Mouse (Mus musculus) neural tube, embryonic 15.5 days (tissue): Measurements from ENCODE around the gene Pamr1. TPM values are rescaled to one million over a fixed set of nuclear protein-coding genes. Genes with fewer than 3 reads are reported as not detected.

Source experiments
- ATAC-seq: fragments of 200-750 bp; cut with Nextera tagmentation; 2 replicates; pipeline ENCODE4 v1.8.0; 2017; ENCODE audit warnings: mild to moderate bottlenecking, moderate TSS enrichment, moderate library complexity; ENCODE audit not compliant: low FRiP score
- H3K27ac ChIP-seq: fragments of 300-500 bp; sonication (generic); replicated peaks from 2 replicates; pipeline ENCODE4 v1.5.1; 2015; ENCODE audit warnings: mild to moderate bottlenecking, inconsistent platforms
- H3K27me3 ChIP-seq: fragments of 300-500 bp; sonication (generic); replicated peaks from 2 replicates; pipeline ENCODE4 v1.6.1; 2015; ENCODE audit warnings: inconsistent platforms
- H3K36me3 ChIP-seq: fragments of 300-500 bp; sonication (generic); 2 replicates; pipeline ENCODE4 v1.6.1; 2015; ENCODE audit warnings: inconsistent platforms
- H3K4me1 ChIP-seq: fragments of 300-500 bp; sonication (generic); 2 replicates; pipeline ENCODE4 v1.6.1; 2015; ENCODE audit warnings: inconsistent platforms
- H3K4me2 ChIP-seq: fragments of 300-500 bp; sonication (generic); 2 replicates; pipeline ENCODE4 v1.6.1; 2015; ENCODE audit warnings: inconsistent platforms, mild to moderate bottlenecking, moderate library complexity
- H3K4me3 ChIP-seq: fragments of 300-500 bp; sonication (generic); replicated peaks from 2 replicates; pipeline ENCODE4 v1.5.1; 2015; ENCODE audit warnings: mild to moderate bottlenecking, inconsistent platforms
- H3K9ac ChIP-seq: fragments of 300-500 bp; sonication (generic); replicated peaks from 2 replicates; pipeline ENCODE4 v1.6.1; 2015; ENCODE audit warnings: mild to moderate bottlenecking, inconsistent platforms
- H3K9me3 ChIP-seq: fragments of 300-500 bp; sonication (generic); replicated peaks from 2 replicates; pipeline ENCODE4 v1.6.1; 2016; ENCODE audit warnings: inconsistent platforms
- WGBS: fragments of 180-500 bp; shearing (Covaris S2); methylation state at CpG from one replicate; pipeline ENCODE4 v1.1.7; 2015; ENCODE audit warnings: mixed read lengths; 5-methylcytosine and 5-hydroxymethylcytosine counted together
- polyA plus RNA-seq: library from polyadenylated mRNA; unstranded; fragments of >200 nt; fragmentation: Nextera tagmentation; extraction: Ambion mirVana; gene quantifications from 2 replicates; pipeline ENCODE4 v1.2.1, GENCODE M21; 2015

Gene Pamr1
- polyA plus RNA-seq, 1 experiment from 2014 or later: 13.9 TPM

DNA sequence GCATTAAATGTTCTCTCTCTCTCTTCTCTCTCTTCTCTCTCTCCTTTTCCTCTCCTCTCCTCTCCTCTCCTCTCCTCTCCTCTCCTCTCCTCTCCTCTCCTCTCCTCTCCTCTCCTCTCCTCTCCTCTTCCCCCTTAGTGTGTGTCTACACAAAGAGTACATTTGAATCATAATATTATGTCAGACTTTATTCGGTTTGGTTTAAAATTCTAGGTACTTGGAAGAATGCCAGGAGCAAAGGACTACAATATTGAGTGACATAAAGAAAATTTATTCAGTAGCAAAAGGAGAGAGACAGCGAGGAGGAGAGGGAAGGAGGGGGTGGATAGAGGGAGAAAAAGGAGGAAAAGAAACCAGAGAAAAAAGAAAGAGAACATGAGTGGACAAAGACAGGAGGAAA is 88.9 kb downstream of the Pamr1 start:
- no peak overlapping the region for H3K9ac ChIP-seq
- H3K36me3 ChIP-seq: no peaks in the 10 kb centered on the region
- ATAC-seq: no peak
- H3K4me1 ChIP-seq: peaks cover 10% of the 10 kb centered on the region; the same call in 1 of the 2 replicates
- H3K4me2 ChIP-seq: no peak overlapping the region
- WGBS: 45% methylated on average over 2 of the region's 2 CpGs
- H3K27ac ChIP-seq: no peak overlapping the region
- no peaks in the 10 kb centered on the region for H3K9me3 ChIP-seq
- H3K4me3 ChIP-seq: no peak overlapping the region
- H3K27me3 ChIP-seq: no peaks in the 10 kb centered on the region

DNA sequence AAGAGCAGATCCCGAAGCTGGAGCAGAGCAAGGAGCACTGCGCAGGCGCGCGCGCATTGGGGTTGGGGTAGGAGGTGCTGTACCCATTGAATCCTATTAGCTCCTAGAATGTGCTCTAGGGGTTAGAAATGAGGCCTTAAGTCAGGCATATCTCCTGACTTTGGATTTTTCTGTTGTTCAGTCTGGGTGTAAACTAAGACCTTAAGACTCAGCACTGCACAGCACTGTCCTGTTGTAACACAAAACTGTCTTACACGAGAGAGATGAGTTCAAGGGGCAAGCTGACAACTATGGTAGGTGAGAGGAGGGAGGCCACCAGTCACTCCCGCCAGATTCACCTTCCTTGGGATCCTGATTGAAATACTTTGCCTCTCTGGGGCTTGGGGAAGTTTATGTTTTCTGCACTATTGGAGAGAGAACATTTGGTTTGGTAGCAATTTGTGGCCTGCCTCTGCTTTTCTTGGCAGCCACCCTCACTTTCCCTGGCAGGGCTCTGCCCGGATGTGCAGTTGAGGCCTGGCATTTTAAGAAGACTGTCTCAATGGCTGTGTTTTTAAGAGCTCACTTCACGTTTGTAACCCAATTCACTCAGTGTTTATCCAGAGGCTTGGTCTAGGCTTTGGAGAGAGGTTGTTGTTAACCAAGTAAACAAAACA is 99.2 kb downstream of the Pamr1 start:
- Histone ChIP-seq H3K4me2 (no peak overlapping the region), H3K36me3 (no peaks in the 10 kb centered on the region), H3K9ac (no peak overlapping the region), H3K4me1 (0 out of 2 replicates have a peak, but pooled peaks cover 3% of the 10 kb centered on the region), H3K4me3 (no peak overlapping the region), H3K27me3 (no peaks in the 10 kb centered on the region), H3K9me3 (no peaks in the 10 kb centered on the region), H3K27ac (peak overlapping the region; percentile 64)
- 78% methylated on average over 10 of the region's 10 CpGs for WGBS
- no peak; the same call in 1 of the 2 replicates for ATAC-seq

DNA sequence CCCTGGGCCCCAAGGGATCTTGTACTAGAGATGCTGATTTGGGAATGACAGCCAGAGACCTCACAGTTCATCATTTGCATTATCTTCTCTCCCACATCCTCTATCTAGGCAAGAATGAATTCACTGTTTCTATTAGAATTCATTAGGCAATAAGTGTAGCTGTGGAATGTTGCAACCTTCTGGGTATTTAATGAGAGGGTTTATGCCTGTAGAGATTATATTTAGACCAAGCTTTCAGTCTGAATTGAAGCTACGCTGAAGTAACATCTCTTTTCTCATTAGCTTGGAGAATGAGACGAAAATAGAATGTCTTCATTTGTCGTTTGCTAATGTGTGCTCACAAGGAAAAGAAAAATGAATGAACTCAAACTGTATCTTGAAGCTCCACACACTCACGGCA is 100.5 kb downstream of the Pamr1 start:
- no peak overlapping the region for H3K9ac ChIP-seq
- no peak overlapping the region for H3K4me2 ChIP-seq
- H3K4me1 ChIP-seq: 0 out of 2 replicates have a peak, but pooled peaks cover 3% of the 10 kb centered on the region
- 66% methylated on average over 4 of the region's 4 CpGs for WGBS
- H3K4me3 ChIP-seq: no peak overlapping the region
- H3K36me3 ChIP-seq: no peaks in the 10 kb centered on the region
- no peaks in the 10 kb centered on the region for H3K27me3 ChIP-seq
- no peak for ATAC-seq
- no peak overlapping the region for H3K27ac ChIP-seq
- H3K9me3 ChIP-seq: no peaks in the 10 kb centered on the region

DNA sequence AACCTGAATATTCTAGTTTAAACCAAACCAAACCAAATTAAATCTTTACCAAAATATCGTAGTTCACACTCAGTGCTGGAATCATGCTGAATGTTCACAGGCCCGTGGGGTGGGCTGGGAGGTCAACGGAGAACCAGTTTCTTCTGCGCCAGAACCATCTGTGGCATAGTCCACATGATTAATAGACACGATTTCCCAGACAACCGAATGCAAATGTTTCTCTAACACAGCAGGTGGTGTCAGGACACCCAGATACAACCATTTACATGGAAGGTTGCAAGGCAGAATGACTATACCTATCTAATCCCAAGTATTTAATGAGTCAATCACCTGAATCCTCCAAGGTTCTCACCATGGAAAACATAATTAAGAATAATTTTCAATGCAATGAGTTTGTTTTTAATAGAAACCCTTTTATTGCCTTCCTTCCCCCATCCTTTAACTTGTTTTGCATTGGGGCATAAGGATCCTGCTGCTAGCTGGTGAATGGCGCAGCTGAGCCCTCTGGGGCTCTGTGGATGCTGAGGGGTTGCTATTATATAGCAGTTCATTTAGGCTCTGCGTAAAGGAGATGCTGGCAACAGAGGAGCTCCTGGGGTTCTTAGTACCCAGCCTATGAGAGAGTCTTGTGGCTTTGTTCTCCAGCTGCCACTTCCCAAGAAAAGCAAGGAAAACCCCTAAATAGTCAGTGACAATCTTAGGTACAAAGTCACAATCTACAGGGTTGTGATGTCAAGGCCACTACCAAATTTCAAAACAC is 106.3 kb downstream of the Pamr1 start:
- ATAC-seq: no peak
- Histone ChIP-seq H3K36me3 (no peaks in the 10 kb centered on the region), H3K27ac (no peak overlapping the region), H3K4me3 (no peak overlapping the region), H3K27me3 (no peaks in the 10 kb centered on the region), H3K9ac (no peak overlapping the region), H3K4me1 (peaks cover 33% of the 10 kb centered on the region), H3K9me3 (no peaks in the 10 kb centered on the region), H3K4me2 (no peak overlapping the region)
- WGBS: 16% methylated on average over 8 of the region's 8 CpGs

DNA sequence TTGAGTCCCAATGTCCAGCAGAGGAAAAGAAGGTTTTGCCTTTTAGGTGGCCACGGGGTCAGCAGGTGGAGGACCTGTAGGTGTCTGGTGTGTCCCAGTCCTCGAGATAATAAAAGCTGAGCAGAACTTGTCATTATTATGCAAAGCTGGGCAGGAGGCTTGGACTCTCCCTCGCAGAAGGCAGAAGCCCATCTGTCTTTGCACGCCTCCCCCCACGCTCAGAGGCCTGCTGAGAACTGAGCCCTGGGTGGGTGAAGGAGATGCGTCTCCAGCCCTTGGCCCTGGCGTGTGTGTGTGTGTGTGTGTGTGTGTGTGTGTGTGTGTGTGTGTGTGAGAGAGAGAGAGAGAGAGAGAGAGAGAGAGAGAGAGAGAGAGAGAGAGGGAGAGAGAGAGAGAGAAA is 107.9 kb downstream of the Pamr1 start:
- H3K4me1 ChIP-seq: peaks cover 47% of the 10 kb centered on the region
- peak overlapping the region; percentile 66 for H3K4me3 ChIP-seq
- H3K9me3 ChIP-seq: no peaks in the 10 kb centered on the region
- 3% methylated on average over 7 of the region's 7 CpGs for WGBS
- H3K4me2 ChIP-seq: peak overlapping the region; percentile 83
- H3K9ac ChIP-seq: peak overlapping the region; percentile 82
- peak overlapping the region; percentile 96 for H3K27ac ChIP-seq
- ATAC-seq: no peak
- H3K27me3 ChIP-seq: no peaks in the 10 kb centered on the region
- no peaks in the 10 kb centered on the region for H3K36me3 ChIP-seq

DNA sequence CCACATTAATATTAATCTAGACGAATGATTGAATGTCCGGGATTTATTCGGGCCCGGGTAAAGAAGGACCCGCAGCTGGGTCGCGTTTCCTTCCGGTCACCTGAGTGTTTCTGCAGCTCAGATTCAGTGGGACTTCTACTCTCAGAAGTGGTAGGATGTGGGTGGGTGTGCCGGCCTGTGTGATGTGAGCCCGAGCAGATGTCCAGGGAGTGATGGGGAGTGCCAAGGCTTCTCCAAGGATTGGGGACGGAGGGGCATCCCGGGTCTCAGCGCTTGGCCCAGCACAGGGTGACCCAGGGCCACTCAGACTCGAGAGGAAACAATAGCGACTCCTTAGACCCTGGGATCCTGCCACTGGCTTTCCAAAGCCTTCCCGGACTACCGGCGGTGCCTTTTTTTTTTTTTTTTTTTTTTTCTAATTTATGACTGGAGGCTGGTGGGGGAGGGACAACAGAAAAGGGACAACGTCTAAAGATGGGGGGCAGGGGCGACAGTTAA is 108.4 kb downstream of the Pamr1 start, which contains the start of gene Slc1a2:
TSS of gene Slc1a2 (plus strand) at position 497 of the 498 bp plus-strand sequence.
- Histone ChIP-seq H3K4me2 (peak within 1 kb of the TSS; percentile 83), H3K36me3 (no peaks in the 10 kb centered on the region), H3K9me3 (no peaks in the 10 kb centered on the region), H3K27ac (peak within 1 kb of the TSS; percentile 96), H3K4me3 (peak within 1 kb of the TSS; percentile 66), H3K27me3 (no peaks in the 10 kb centered on the region), H3K9ac (peak within 1 kb of the TSS; percentile 82), H3K4me1 (peaks cover 51% of the 10 kb centered on the region)
- 0% methylated on average over 20 of the region's 20 CpGs for WGBS
- ATAC-seq: peak; percentile 51

DNA sequence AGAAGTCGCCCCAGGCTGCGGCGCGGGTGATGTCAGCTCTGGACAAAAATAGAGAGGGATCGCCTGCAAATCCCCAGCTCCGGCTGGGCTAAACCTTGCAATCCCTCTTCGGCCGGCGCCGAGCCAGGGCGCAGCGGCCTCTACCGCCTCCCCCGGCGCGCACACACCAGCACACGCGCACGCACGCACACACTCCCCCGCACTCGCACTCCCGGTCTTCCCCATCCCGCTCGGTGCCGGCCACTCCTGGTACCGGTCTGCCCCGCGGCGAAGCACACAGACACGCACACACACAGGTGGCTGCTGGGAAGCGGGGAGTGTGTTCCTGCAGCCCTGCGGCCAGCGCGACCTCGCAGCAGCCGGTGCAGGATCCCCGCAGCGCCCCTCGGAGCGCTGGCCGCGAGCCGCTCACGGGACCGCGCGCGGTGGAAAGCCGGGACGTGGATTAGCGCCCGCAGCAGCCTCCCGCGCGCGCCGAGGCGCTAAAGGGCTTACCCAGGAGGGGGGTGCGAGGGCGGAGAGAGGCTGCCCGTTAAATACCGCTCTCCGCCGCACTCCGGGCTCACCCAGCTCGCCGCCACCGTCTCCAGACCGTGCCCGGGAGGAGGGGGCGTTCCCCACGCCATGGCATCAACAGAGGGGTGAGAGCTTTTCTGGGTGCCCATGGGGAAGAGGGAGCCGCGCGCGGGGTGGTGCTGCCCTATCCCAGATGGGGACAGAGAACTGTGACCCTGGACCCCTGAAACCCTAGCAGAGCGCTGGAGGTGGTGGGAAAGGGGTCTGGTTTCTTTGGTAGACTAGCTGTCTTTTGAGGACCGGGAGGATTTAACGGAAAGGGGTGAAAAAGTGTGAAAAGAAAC is 109.1 kb downstream of the Pamr1 start:
- WGBS: under 1% methylated on average over 70 of the region's 80 CpGs
- peaks cover 57% of the 10 kb centered on the region for H3K4me1 ChIP-seq
- H3K36me3 ChIP-seq: no peaks in the 10 kb centered on the region
- peak overlapping the region; percentile 96 for H3K27ac ChIP-seq
- no peaks in the 10 kb centered on the region for H3K27me3 ChIP-seq
- H3K9ac ChIP-seq: peak overlapping the region; percentile 82
- peak overlapping the region; percentile 66 for H3K4me3 ChIP-seq
- peak; percentile 88 for ATAC-seq
- H3K9me3 ChIP-seq: no peaks in the 10 kb centered on the region
- peak overlapping the region; percentile 83 for H3K4me2 ChIP-seq

DNA sequence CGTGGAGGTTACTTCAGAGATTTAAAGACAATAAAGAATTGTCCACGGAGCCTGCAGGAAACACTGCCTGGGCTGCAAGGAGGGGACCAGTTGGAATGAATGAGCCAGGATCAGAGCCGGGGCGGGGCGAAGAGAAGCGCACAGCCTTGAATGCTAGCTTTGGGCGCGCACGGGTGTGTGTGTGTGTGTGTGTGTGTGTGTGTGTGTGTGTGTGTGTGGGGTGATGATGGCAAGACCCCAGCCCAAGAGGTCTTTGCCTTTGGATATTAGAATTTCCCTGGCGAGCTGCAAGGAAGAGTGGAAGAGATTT is 109.7 kb downstream of the Pamr1 start:
- 1% methylated on average over 10 of the region's 10 CpGs for WGBS
- H3K36me3 ChIP-seq: no peaks in the 10 kb centered on the region
- H3K27me3 ChIP-seq: no peaks in the 10 kb centered on the region
- peak overlapping the region; percentile 66 for H3K4me3 ChIP-seq
- H3K27ac ChIP-seq: peak overlapping the region; percentile 96
- no peaks in the 10 kb centered on the region for H3K9me3 ChIP-seq
- H3K9ac ChIP-seq: peak overlapping the region; percentile 82
- H3K4me2 ChIP-seq: peak overlapping the region; percentile 83
- peaks cover 63% of the 10 kb centered on the region for H3K4me1 ChIP-seq
- ATAC-seq: peak; percentile 57

DNA sequence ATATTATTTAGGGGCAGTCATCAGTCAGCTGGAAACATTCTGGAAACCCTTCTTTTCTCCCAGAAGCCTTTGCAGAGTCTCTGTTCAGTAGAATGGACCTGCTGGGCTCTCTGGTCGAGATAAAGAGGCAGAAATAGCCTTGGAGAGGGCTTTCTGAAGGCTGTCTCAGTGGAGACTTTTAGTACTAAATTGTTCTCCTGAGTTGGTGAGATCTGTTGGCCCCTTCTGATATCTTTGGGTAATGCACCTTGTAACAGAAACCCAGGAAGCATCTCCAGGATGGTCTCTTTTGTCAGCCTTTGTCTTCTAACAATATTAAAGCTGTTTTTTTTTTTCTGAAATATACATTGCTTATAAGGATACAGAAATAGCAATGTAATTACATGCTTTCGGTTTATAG is 111.2 kb downstream of the Pamr1 start:
- peak overlapping the region; percentile 23; the same call in 1 of the 2 replicates for H3K9ac ChIP-seq
- WGBS: 18% methylated on average over 2 of the region's 2 CpGs
- H3K9me3 ChIP-seq: no peaks in the 10 kb centered on the region
- H3K4me2 ChIP-seq: peak overlapping the region; percentile 83
- ATAC-seq: no peak
- H3K27me3 ChIP-seq: no peaks in the 10 kb centered on the region
- no peaks in the 10 kb centered on the region for H3K36me3 ChIP-seq
- H3K27ac ChIP-seq: peak overlapping the region; percentile 96
- peaks cover 62% of the 10 kb centered on the region for H3K4me1 ChIP-seq
- peak overlapping the region; percentile 66 for H3K4me3 ChIP-seq

DNA sequence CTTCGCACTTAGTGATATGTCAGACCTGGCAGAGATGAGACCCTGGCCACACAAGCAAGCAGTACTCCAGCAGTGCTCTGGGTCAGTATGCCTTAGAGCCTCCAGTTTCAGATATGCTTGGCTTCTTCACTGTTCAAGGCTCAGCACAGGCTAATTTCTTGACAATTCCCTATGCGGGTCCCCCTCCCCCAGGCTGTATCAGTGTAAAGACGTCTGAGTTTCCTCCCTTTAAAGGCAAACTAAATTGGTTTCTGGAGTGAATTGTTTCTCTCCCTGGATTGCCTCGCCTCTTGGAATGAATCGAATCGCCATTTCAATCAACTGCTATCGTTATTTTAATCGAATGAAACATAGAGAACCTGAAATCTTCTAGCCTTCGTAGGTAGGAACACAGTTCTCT is 113.1 kb downstream of the Pamr1 start:
- peak overlapping the region; percentile 66 for H3K4me3 ChIP-seq
- 0 out of 2 replicates have a peak overlapping the region, but pooled peaks have one; percentile 10 for H3K9ac ChIP-seq
- peak overlapping the region; percentile 83 for H3K4me2 ChIP-seq
- 0 out of 2 replicates have a peak, but pooled peaks have one; percentile 18 for ATAC-seq
- peaks cover 54% of the 10 kb centered on the region for H3K4me1 ChIP-seq
- H3K9me3 ChIP-seq: no peaks in the 10 kb centered on the region
- H3K27me3 ChIP-seq: no peaks in the 10 kb centered on the region
- peak overlapping the region; percentile 96 for H3K27ac ChIP-seq
- WGBS: 25% methylated on average over 9 of the region's 9 CpGs
- H3K36me3 ChIP-seq: no peaks in the 10 kb centered on the region

GRCm38 (mm10) chr2:102663339-102663738 is 113.5 kb downstream of the Pamr1 start:
- Histone ChIP-seq H3K27me3 (no peaks in the 10 kb centered on the region), H3K4me2 (peak overlapping the region; percentile 83), H3K9me3 (no peaks in the 10 kb centered on the region), H3K4me1 (peaks cover 51% of the 10 kb centered on the region), H3K27ac (peak overlapping the region; percentile 96), H3K9ac (no peak overlapping the region; the same call in 1 of the 2 replicates), H3K4me3 (peak overlapping the region; percentile 66), H3K36me3 (no peaks in the 10 kb centered on the region)
- ATAC-seq: no peak
- WGBS: 10% methylated on average over 6 of the region's 6 CpGs
